Mouse (Mus musculus) heart, adult 2 months (tissue): ENCODE measurements around the gene Slc7a5.

Experiments used
- CTCF ChIP-seq: fragments of 200-600 bp; IDR thresholded peaks from 2 replicates; pipeline ENCODE4 v1.8.1; 2022; ENCODE audit warnings: antibody characterized with exemption, mild to moderate bottlenecking, moderate library complexity
- EP300 ChIP-seq: fragments of 200-500 bp; IDR thresholded peaks from 2 replicates; pipeline ENCODE4 v1.6.1; 2011; ENCODE audit warnings: low read depth, low read length, control low read depth; ENCODE audit not compliant: insufficient read depth
- POLR2A ChIP-seq: fragments of 200-500 bp; IDR thresholded peaks from 2 replicates; pipeline ENCODE4 v1.6.1; 2011; ENCODE audit warnings: mild to moderate bottlenecking, low read depth, low read length, control low read depth; ENCODE audit not compliant: insufficient read depth

GRCm38 (mm10) chr8:121924681-121925080 is 17.2 kb upstream of the Slc7a5 start:
- no peak for TF ChIP-seq CTCF
- TF ChIP-seq POLR2A = no peak
- no peak for TF ChIP-seq EP300
